Comparison of ENCODE assay signal across 16 mouse cellular contexts in genomic region chr11:121636646-121637045, GRCm38 (mm10).
"Had no signal": no experiment of that assay in that cellular context is flagged by ENCODE, and none has a peak within 500 bp of the region (broad histone marks: within the 10 kb centered on the region; RNA-seq: fewer than 3 reads in every experiment).

No protein-coding gene starts in this region.

- H3K9ac ChIP-seq: neural tube, embryonic 13.5 days; neural tube, embryonic 15.5 days; stomach, embryonic 15.5 days had no signal

- H3K9me3 ChIP-seq: neural tube, embryonic 13.5 days; neural tube, embryonic 15.5 days; stomach, embryonic 15.5 days had no signal

- H3K27ac ChIP-seq: neural tube, embryonic 13.5 days; neural tube, embryonic 15.5 days; stomach, embryonic 15.5 days; stomach, postnatal 0 days had no signal

- H3K4me2 ChIP-seq: neural tube, embryonic 13.5 days; neural tube, embryonic 15.5 days; stomach, embryonic 15.5 days had no signal

- H3K4me1 ChIP-seq: neural tube, embryonic 13.5 days; neural tube, embryonic 15.5 days; stomach, embryonic 15.5 days had no signal

- DNase-seq: retina, postnatal 1 day; right cerebral cortex, adult 18-20 months; right cerebral cortex, postnatal 14 days; right cerebral cortex, postnatal 25 days; right cerebral cortex, postnatal 4 days; spleen, adult 18-20 months; thymus, adult 18-20 months; thymus, adult 2 months; thymus, postnatal 14 days; thymus, postnatal 25 days; thymus, postnatal 36 days; thymus, postnatal 4 days had no signal

- H3K4me3 ChIP-seq: neural tube, embryonic 13.5 days; neural tube, embryonic 15.5 days; stomach, embryonic 15.5 days had no signal

- H3K27me3 ChIP-seq: neural tube, embryonic 13.5 days; neural tube, embryonic 15.5 days; stomach, embryonic 15.5 days had no signal
